Mouse (Mus musculus) heart, postnatal 14 days (tissue): ENCODE measurements around the gene Cnot8. TPM values are rescaled to one million over a fixed set of nuclear protein-coding genes. Genes with fewer than 3 reads are reported as not detected.
A peak's percentile ranks its signal among the peaks of the same experiment; 100 is the strongest.

Source experiments
- DNase-seq, 2 experiments: peaks; one replicate each; pipeline ENCODE4 v3.0.0; 2021 to 2022
- intact Hi-C: fragments of 180-260 bp; cut with DNase I; formaldehyde crosslinking; loops from one replicate; pipeline ENCODE4 v1.15.1; 2025
- total RNA-seq, 2 experiments: library from RNA; stranded (reverse); gene quantifications; 2 replicates each; pipeline ENCODE4 v1.2.3; 2021

The Cnot8 gene
- total RNA-seq, 2 experiments from 2014 or later: 38.6 to 40.5 TPM

DNA sequence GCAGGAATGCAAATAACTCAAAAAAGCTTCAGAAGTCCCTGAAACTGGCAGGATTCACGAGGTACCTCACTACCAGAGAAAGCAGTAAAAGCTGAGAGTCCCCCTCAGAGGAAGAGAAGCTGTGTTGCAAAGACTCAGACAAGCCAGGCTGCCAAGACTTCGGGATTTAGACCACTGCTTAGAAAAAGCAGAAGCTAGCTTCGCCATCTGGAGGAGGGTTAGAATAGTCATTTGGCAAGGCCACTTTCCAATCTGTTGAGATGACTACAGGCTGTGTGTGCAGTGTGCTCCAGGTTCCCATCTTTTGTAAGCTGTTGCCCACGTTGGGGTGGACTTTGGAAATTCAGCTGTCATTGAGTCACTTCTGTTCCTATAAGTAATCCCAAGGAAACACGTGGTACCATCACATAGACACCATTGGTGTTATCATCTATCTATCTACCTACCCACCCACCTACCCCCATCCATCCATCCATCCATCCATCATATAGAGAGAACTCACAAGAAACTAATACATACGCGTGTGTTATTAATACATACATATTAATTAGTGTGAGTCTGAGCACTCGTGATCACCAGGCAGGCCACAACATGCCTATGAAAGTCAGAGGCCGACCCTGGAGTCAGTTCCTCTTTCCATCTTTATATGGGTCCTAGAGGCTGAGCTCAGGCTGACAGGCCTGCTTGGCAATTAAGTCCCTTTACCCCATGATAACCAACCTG, 39.9 kb downstream of the Cnot8 start:
- DNase-seq: no peak
- intact Hi-C loops: no loop called here

DNA sequence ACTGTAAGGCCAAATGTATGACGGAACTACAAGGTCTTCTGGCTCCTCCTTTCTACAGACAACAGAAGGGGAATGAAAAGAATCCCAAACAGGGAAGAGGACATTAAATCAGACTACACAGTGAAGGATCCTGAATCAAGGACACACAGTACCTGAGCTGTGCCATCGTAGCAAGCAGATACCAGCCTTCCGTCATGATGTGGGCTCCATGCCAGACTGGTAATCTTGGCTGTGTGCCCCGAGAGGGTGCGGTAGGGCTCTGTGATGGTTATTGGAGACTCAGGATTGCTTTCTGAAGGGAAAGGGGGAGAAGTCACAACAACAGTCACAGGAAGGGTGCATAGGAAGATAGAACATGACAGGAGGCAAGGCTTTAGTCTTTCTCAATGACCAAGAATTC, 42.3 kb downstream of the Cnot8 start:
- intact Hi-C loops: no loop called here

GRCm38 (mm10) chr11:58155458-58155857, 51.5 kb downstream of the Cnot8 start:
- intact Hi-C loops: no loop called here
- no peak for DNase-seq

More for the DNA sequence above, 42.3 kb downstream of the Cnot8 start:
- peak in 1 of 2 experiments; percentile 36 for DNase-seq

GRCm38 (mm10) chr11:58156871-58157270, 52.9 kb downstream of the Cnot8 start:
- intact Hi-C loops: no loop called here
- DNase-seq: no peak

GRCm38 (mm10) chr11:58165072-58165471, 61.1 kb downstream of the Cnot8 start:
- no peak for DNase-seq
- intact Hi-C loops: no loop called here

DNA sequence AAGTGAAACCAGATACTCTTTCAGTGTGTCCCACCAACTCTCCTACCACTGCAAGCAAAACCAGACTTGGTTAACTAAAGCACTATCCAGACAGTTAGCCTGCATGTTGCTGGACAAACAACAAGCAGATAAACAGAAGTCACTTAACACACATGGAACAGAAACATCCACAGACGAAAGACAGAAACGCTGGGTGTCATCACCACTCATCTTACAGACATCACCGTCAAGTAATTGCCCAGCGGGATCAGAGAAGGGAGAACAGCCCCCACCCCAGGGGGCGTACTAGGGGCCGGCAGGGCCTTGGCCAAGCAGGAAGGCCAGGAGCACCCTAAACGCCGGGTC, 63.8 kb downstream of the Cnot8 start:
- no peak for DNase-seq
- intact Hi-C loops: no loop called here

Other genes with a start within 250 kb of the Cnot8 start
- gene Larp1, start 95.1 kb upstream of the Cnot8 start, total RNA-seq: 10 to 100 TPM; 49.8 to 52.8 TPM
- gene Gm12248, start 11.0 kb upstream of the Cnot8 start, total RNA-seq: not detected
- gene Gemin5, start 64.4 kb downstream of the Cnot8 start, total RNA-seq: 1 to 10 TPM; 9.2 to 9.7 TPM
- 10 to 100 TPM; 47.1 to 49.9 TPM for gene Mrpl22, start 67.5 kb downstream of the Cnot8 start, total RNA-seq
- gene Igtp, start 95.4 kb downstream of the Cnot8 start, total RNA-seq: 1 to 10 TPM; 3.8 to 4.8 TPM
- 1 to 10 TPM; 6.9 to 7.0 TPM for gene Irgm2, start 95.5 kb downstream of the Cnot8 start, total RNA-seq
- gene 4930438A08Rik, start 170.6 kb downstream of the Cnot8 start, total RNA-seq: not detected
- 1 to 10 TPM; 3.9 to 4.7 TPM for gene Zfp692, start 202.9 kb downstream of the Cnot8 start, total RNA-seq
- 10 to 100 TPM; 48.9 to 53.1 TPM for gene Zfp672, start 226.2 kb downstream of the Cnot8 start, total RNA-seq
- gene Sh3bp5l, start 226.6 kb downstream of the Cnot8 start, total RNA-seq: 10 to 100 TPM; 45.6 to 49.5 TPM